Mouse (Mus musculus) ES-E14 (cell line): ENCODE data around the gene Gdpd5. TPM values are rescaled to one million over a fixed set of nuclear protein-coding genes. Genes with fewer than 3 reads are reported as not detected.

Experiments used
- DNase-seq: peaks from one replicate; pipeline ENCODE4 v3.0.0-alpha.2; 2013; ENCODE audit warnings: low read depth, low spot score
- H3K27ac ChIP-seq: 2 replicates; pipeline ENCODE4 v1.5.1; 2012; ENCODE audit warnings: low read depth, mild to moderate bottlenecking, low read length, moderate library complexity, mixed read lengths; ENCODE audit not compliant: poor library complexity, insufficient read depth, severe bottlenecking
- H3K36me3 ChIP-seq: 2 replicates; pipeline ENCODE4 v1.6.1; 2012; ENCODE audit warnings: mild to moderate bottlenecking, low read length, moderate library complexity, mixed read lengths; ENCODE audit not compliant: control insufficient read depth, poor library complexity, insufficient read depth, severe bottlenecking
- H3K4me1 ChIP-seq, 2 experiments: fragments of 150-350 bp in 1 of 2; sonication (generic) in 1 of 2; 2 replicates each; pipeline ENCODE4 v1.6.1; 2012; ENCODE audit warnings: low read length in 2 of 2, mild to moderate bottlenecking in 1 of 2, mixed read lengths in 1 of 2; ENCODE audit not compliant: control insufficient read depth in 2 of 2, insufficient read depth in 2 of 2, poor library complexity in 1 of 2
- H3K4me3 ChIP-seq, 2 experiments: fragments of 150-350 bp in 1 of 2; sonication (generic) in 1 of 2; 2 replicates each; pipeline ENCODE4 v1.5.1; 2012; ENCODE audit warnings: low read length in 2 of 2, low read depth in 1 of 2, mild to moderate bottlenecking in 1 of 2, mixed read lengths in 1 of 2; ENCODE audit not compliant: insufficient read depth in 1 of 2, poor library complexity in 1 of 2, severe bottlenecking in 1 of 2
- H3K9ac ChIP-seq: 2 replicates; pipeline ENCODE4 v1.6.1; 2012; ENCODE audit warnings: low read depth, mild to moderate bottlenecking, low read length, mixed read lengths; ENCODE audit not compliant: poor library complexity, insufficient read depth, severe bottlenecking
- H3K9me3 ChIP-seq: fragments of 150-350 bp; sonication (generic); 2 replicates; pipeline ENCODE4 v1.6.1; 2012; ENCODE audit warnings: low read depth, mild to moderate bottlenecking, low read length; ENCODE audit not compliant: control insufficient read depth, insufficient read depth
- CHD2 ChIP-seq: IDR thresholded peaks from 2 replicates; pipeline ENCODE4 v1.6.1; 2014; ENCODE audit warnings: mild to moderate bottlenecking, low read depth, low read length, inconsistent platforms
- HCFC1 ChIP-seq: IDR thresholded peaks from 2 replicates; pipeline ENCODE4 v1.6.1; 2012; ENCODE audit warnings: low read length, inconsistent platforms, borderline replicate concordance; ENCODE audit not compliant: insufficient read depth
- MAFK ChIP-seq: IDR thresholded peaks from 2 replicates; pipeline ENCODE4 v1.6.1; 2014; ENCODE audit warnings: mild to moderate bottlenecking, low read depth, low read length, inconsistent platforms; ENCODE audit not compliant: insufficient read depth
- ZC3H11A ChIP-seq: IDR thresholded peaks from 2 replicates; pipeline ENCODE4 v1.6.1; 2012; ENCODE audit warnings: low read depth, mild to moderate bottlenecking, inconsistent platforms, low read length, borderline replicate concordance
- ZNF384 ChIP-seq: IDR thresholded peaks from 2 replicates; pipeline ENCODE4 v1.6.1; 2012; ENCODE audit warnings: low read depth, low read length, inconsistent platforms
- in situ Hi-C, 2 experiments: fragments of 600-800 bp; cut with MboI; formaldehyde crosslinking; loops; one replicate each; pipeline ENCODE4 v1.15.1; 2025; ENCODE audit warnings: low sequenced_read_pairs in 2 of 2, inconsistent platforms in 1 of 2; ENCODE audit not compliant: unreplicated experiment in 2 of 2
- total RNA-seq: library from RNA; depleted of rRNA; stranded (reverse); fragments of 300-350 nt; gene quantifications from 2 replicates; pipeline ENCODE4 v1.2.3, GENCODE M21; 2012

The Gdpd5 gene
- total RNA-seq, 1 experiment, result 10.2 TPM

DNA sequence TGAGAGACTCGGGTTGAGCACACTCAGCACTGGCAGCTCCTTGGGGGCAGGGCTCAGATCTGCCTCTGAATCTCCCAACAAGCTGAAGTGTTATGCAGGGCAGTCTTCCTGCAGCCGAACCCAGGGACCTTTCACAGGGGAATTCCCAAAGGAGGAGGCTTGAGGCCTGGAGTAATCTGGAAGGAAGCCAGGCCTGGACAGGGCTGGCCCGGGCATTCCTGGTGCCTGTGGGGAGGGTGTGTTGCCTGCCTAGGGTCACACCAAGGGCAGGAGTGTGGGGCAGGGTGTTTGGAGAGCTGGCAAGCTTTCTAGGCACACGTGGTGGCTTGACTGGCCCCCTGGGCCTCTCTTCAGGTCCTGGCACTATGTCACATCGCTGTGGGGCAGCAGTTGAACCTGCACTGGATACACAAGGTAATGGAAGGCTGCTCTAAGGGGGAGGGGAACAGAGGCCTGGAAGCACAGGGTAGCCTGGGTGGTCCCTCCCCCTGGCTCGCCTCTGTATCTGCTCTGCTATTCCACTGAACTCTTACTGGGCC is 60.4 kb downstream of the Gdpd5 start:
- Histone ChIP-seq H3K9me3 (no peaks in the 10 kb centered on the region), H3K9ac (no peak overlapping the region), H3K36me3 (no peaks in the 10 kb centered on the region), H3K27ac (no peak overlapping the region), H3K4me1 (peaks cover under 1 to 11% of the 10 kb centered on the region in 2 experiments; a peak in 3 of 4 replicates), H3K4me3 (no peak overlapping the region)
- no peak for DNase-seq
- in situ Hi-C loops, result no loop called here
- no peak for TF ChIP-seq CHD2
- TF ChIP-seq HCFC1, result no peak
- no peak for TF ChIP-seq ZNF384
- TF ChIP-seq MAFK, result no peak
- TF ChIP-seq ZC3H11A, result no peak

GRCm38 (mm10) chr7:99443164-99443563 is 62.0 kb downstream of the Gdpd5 start:
- peaks cover 0 to 3% of the 10 kb centered on the region in 2 experiments; a peak in 2 of 4 replicates for H3K4me1 ChIP-seq
- DNase-seq, result no peak
- no peak overlapping the region for H3K27ac ChIP-seq
- no peaks in the 10 kb centered on the region for H3K36me3 ChIP-seq
- no peak overlapping the region for H3K9ac ChIP-seq
- no peaks in the 10 kb centered on the region for H3K9me3 ChIP-seq
- in situ Hi-C loops, result no loop called here
- H3K4me3 ChIP-seq, result no peak overlapping the region
- no peak for TF ChIP-seq CHD2
- TF ChIP-seq MAFK, result no peak
- no peak for TF ChIP-seq ZC3H11A
- TF ChIP-seq ZNF384, result no peak
- TF ChIP-seq HCFC1, result no peak

- H3K9ac ChIP-seq, result no peak overlapping the region
- in situ Hi-C loops, result no loop called here
- H3K9me3 ChIP-seq, result no peaks in the 10 kb centered on the region
- no peak for TF ChIP-seq ZNF384
- no peak for TF ChIP-seq MAFK
- TF ChIP-seq HCFC1, result no peak
- no peak for TF ChIP-seq ZC3H11A
- no peak for TF ChIP-seq CHD2
- H3K4me3 ChIP-seq, result no peak overlapping the region
- no peaks in the 10 kb centered on the region for H3K36me3 ChIP-seq
- no peak overlapping the region for H3K27ac ChIP-seq
- peaks cover 0 to 3% of the 10 kb centered on the region in 2 experiments; a peak in 2 of 4 replicates for H3K4me1 ChIP-seq
- DNase-seq, result no peak
These were observed 62.8 kb downstream of the Gdpd5 start for GRCm38 (mm10) chr7:99444012-99444411.

- H3K36me3 ChIP-seq, result no peaks in the 10 kb centered on the region
- no peak overlapping the region for H3K4me3 ChIP-seq
- H3K27ac ChIP-seq, result no peak overlapping the region
- peaks cover 0 to 3% of the 10 kb centered on the region in 2 experiments; a peak in 2 of 4 replicates for H3K4me1 ChIP-seq
- in situ Hi-C loops, result no loop called here
- no peak for DNase-seq
- no peak for TF ChIP-seq HCFC1
- TF ChIP-seq ZNF384, result no peak
- no peak for TF ChIP-seq ZC3H11A
- TF ChIP-seq MAFK, result no peak
- no peak for TF ChIP-seq CHD2
- H3K9ac ChIP-seq, result no peak overlapping the region
- H3K9me3 ChIP-seq, result no peaks in the 10 kb centered on the region
These were observed 64.6 kb downstream of the Gdpd5 start for GRCm38 (mm10) chr7:99445833-99446232.

DNA sequence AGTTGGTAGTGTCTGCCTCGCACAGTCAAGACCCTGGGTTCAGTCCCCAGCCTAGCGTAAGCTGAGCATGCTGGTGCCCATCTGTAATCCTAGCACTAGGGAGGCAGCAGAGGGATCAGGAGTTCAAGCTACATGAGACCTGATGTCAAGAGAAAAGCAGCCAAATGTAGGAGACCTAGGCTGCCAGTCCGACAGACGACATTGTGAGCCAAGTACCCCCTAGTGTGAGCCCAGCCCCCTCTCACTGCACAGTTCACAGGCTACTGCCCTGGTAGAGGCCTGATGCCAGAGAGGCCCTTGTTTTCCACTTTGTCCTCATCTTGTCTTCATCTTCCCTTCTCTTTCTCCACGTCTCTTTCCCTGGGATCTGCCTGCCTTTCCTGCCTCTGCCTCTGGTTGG is 66.1 kb downstream of the Gdpd5 start:
- TF ChIP-seq ZNF384 (no peak), HCFC1 (no peak), ZC3H11A (no peak), CHD2 (no peak), MAFK (no peak)
- H3K9me3 ChIP-seq, result no peaks in the 10 kb centered on the region
- DNase-seq, result no peak
- H3K4me1 ChIP-seq, result no peaks in the 10 kb centered on the region
- H3K36me3 ChIP-seq, result no peaks in the 10 kb centered on the region
- no peak overlapping the region for H3K9ac ChIP-seq
- no peak overlapping the region for H3K27ac ChIP-seq
- H3K4me3 ChIP-seq, result no peak overlapping the region
- in situ Hi-C loops, result no loop called here
